Mouse (Mus musculus) spleen, adult 12 weeks (tissue): ENCODE measurements around the gene Hoxa6.

Experiments
- DNase-seq: peaks from one replicate; pipeline ENCODE4 v3.0.0; 2022; ENCODE audit warnings: low spot score

Gene Hoxa6

DNA sequence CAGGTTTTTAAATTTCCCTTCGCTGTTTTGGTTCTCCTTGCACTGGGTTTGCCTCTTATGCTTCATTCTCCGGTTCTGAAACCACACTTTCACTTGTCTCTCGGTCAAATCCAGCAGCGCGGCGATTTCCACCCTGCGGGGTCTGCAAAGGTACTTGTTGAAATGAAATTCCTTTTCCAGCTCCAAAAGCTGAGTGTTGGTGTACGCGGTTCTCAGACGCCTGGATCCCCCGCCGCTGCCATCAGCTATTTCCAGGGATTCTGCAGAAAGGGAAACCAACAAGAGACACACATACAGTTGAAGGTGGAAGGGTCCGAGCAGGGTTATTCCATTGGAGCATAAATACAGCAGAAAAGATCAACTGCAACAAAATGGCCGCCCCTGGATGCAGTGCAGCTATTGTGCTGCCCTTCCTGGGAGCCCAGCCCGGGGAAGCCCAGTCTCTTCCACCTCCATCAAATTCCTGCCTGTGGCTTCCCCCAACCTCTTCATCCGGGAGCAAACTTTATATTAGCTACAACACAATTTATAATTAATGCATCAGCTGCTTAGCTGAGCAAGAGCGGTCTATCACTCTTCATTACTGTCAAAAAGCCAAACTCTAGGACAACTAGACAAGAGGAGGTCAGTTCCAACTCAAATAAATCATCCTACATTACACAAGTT lies 45.0 kb downstream of the Hoxa6 start:
- no peak for DNase-seq

DNA sequence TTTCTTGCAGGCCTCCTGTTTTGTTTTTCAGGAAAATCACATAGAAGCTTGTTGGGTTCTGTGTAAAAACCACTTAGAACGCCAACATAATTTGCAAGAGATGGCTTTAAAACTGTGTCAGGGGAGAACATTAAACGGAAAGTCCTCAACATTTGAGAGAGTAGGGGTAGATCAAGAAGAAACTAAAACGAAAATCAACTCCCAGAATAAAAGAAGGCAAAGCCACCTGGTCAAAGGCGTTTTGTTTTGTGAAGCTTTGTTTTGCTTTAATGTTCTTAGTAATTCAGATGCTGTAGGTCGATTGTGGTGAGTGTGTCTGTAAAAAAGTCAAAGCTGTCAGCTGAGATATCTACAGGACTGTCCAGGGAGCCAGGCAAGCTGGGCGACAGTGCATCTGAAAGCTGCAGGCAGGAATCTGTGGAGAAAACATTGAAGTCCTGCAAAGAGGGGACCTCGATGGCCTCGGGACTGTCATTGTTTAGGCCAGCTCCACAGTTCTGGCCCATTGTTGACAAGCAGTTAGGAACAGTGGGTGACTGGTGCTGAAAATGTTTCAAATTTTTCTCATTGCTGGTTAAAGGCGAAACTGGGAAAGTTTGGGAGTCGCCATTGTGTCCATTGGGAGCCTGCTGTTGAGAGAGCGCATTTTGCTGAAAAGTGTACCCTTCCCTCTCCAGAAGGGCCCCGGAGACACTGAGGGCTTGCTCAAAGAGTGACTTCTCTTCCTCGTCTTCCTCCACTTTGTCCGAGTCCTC lies 45.7 kb downstream of the Hoxa6 start:
- no peak for DNase-seq

DNA sequence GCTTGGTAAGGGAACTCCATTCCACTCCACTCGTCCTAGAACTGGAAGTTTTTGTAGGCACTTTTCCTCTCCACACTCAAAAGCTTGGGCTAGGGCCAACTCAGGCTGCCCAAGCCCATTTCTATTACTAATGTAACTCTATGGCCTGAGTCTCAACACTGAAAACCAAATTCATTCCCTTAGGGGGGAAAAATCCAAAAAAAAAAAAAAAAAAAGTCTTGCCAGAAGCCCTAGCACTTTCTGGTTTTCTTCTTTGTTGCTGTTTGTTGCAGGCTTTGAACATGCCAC lies 46.5 kb downstream of the Hoxa6 start:
- no peak for DNase-seq

DNA sequence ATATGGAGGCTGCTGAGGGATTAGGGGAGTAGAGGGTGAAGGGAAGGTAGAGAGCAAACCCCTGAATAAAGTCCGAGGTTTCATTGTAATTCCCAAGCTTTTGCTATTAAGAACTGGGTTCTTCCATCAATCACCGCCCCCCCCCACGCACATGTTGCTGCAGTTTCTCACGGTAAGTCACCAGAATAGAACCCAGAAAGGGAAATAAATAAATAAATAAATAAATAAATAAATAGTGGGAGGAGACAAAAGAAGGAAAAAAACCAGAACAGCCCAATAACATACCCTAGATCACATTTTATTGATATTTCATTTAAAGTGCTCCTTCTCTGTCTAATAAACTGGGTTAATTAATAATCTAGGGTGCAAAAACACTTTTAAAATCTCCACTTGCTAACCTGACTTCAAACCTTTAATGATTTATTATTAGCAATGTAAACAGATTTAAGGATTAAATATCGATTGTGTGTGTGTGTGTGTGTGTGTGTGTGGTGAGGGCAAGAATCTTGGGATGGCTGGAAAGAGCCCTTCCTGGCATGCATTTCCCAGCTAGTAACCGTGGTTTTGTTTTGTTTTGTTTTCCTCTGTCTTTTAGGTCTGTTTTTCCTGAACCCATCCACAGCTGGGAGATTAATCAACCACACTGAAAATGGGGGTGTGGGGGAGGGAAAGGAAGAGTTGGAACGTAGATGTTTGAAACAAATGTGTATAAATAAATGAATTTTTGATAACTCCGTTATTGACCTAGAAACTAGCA lies 47.0 kb downstream of the Hoxa6 start:
- DNase-seq, result no peak

DNA sequence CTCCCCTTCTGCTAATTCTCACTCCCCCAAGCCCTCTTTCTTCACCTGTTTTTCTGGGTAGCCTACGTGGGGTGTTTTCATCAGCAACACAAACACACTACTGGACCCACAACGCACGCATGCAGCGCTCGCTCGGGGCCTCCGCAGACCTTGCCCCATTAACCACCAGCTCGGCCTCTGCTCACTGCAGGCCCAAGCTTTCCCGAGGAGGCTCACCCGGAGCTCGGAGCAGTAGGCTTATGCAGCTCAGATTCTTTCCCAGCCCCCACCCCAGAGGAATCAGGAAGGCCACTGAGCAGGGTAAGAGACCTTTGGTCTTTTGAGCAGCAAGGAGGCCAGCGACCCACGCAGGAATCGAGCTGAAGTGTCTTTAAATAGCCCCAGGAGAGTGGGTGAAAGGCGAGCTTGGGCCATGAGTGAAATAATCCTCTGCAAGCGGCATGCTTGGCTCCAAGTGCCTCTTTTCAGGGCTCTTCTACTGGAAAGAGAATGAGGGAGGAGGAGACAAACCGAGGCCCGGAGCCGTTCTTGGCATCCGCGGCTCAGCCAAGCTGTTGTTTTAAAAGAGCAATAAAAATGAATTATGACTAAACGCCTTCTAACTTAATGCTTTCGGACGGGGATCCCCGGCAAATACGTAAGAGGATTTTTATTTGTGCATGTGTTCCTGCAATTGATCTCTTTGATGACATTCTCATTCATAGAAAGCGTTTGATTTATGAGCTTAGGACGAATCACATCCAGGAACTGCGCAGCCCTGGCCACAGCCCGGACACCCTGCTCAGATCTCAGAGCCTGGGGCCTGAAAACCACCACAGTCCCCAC lies 47.8 kb downstream of the Hoxa6 start:
- no peak for DNase-seq

DNA sequence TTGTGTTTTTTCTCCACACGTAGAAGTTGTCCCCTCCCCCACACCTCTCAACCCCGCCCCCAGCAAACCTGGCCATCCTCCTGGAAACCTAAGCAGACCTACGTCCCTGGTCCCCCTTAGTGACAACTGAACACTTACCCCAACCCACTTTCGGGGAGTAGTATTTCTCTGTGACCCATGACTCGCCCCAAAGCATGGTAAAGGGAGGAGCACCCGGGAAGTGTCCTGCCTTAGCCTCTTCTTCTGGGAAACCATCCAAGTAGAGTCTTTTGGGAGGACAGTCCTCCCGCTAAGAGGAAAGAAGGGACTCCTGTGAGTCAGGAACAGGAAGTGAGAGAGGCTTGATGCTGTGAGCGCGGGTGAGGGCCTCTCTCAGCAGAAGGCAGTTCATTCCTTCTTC lies 48.5 kb downstream of the Hoxa6 start:
- no peak for DNase-seq

DNA sequence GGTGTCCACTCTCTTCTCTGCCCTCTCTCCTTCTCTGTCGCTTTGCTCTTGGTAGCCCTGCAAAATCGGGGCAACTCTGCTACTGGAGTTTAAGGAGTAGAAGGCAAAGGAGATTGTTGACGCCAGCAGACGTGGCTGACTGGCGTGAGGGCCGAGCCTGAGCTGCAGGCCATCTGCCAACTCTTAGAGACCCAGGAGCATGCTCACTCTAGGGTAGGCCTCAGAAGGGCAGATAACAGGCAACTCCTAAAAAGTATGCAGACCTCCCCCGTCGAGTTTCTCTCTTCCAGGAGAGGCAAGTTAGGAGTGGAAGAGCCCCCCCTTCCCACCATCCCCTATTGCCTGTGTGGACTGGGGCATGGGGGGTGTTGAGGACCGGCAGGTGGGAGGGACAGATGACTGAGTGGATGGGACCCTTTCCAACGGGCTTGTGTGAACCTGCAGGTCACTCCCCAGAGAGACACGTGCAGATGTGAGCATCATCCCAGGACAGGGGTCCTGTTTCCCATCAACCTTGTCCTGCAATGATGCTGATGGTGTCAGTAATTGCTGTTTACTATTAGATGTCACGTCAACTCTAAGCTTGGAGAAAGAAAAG lies 49.3 kb downstream of the Hoxa6 start:
- no peak for DNase-seq

DNA sequence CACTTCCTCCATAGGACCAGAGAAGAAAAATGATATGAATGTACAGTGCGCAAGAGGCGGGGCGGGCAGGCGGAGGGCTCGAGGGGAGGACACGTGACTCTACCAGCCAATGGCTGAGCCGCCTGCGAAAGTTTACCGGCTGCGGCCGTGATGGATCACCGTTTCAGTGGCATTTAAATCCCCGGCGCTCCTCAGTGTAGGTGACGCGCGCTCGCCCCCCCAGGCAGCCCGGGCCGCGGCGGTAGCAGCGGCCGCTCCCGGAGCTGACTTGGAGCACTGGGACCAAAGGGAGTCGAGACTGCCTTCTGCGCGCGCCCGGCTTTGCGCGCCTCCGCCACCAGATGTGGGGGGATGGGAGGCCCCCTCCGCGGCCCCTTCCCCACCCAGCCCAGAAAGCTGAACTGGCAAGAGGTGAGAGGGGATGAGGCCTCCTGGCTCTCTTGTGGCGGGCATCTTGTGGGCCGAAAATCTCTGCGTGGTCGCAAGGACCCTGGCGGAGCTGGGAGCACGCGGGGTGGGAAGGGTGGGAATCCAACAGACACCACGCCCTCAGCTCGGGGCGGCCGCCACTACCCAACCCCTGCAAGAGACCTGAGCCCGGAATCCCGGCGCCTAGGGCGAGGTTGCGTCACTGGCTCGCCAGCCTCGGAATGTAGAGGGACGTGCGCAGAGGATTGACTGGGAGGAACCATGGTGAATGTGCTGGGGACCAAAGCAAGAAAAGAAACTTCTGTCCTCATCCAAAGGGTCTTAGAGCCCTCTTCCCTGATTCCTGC lies 50.1 kb downstream of the Hoxa6 start, which contains the start of gene Hoxa1:
Hoxa1 (minus strand) TSS at position 42 of the 776 bp plus-strand sequence.
- peak; percentile 21 for DNase-seq

DNA sequence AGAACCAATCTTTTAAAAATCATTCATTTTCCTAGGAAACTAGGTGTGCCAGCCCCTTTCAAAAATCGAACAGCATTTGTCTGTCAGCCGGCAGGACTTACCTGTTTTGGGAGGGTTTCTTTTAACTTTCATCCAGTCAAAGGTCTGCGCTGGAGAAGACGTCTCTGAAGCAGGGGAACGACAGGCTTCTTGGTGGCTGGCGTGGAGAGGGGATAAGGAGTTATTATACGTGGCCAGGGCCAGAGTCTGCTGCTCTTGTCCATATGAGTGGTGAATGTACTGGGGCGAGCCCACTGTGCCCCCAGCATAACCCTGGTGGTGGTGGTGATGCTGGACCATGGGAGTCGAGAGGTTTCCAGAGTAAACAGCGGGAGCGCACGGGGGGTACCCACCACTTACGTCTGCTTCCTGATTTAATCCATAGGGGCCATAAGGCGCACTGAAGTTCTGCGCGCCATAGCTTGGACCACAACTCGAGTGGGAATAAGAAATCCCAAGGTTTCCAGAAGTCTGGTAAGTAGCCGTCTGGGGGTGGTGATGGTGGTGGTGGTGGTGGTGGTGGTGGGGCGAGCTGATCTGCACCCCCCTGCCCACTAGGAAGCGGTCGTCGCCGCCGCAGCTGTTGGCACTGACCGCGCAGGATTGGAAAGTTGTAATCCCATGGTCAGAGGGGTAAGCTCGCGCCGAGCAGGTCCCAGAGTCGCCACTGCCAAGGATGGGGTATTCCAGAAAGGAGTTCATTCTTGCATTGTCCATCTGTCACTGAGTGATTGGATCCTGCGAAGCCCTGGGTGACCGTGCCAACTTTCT lies 50.9 kb downstream of the Hoxa6 start:
- DNase-seq, result no peak

DNA sequence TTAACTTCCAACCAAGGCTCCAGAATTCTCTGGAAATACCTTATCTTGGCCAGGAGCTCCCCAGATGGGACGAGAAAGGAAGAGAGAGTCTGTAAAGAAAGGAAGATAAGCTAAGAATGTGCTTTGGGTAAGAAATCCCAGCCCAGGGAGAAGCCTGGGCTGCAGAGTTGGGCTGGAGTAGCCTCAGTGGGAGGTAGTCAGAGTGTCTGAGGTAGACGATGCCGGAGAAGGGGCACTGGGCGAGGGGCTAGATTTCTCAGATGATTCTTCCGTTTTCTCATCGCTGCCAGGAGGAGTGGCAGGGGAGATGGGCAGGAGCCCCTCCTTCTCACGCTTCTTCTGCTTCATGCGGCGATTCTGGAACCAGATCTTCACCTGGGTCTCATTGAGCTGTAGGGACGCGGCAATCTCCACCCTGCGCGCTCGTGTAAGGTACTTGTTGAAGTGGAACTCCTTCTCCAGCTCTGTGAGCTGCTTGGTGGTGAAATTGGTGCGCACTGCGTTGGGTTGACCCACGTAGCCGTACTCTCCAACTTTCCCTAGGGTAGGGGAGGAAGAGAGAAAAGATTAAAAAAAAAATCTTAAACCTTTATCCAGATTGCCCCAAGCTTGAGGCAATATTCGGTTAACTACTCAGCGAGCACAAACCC lies 51.8 kb downstream of the Hoxa6 start:
- no peak for DNase-seq
